Mouse (Mus musculus) forebrain, postnatal 0 days (tissue): ENCODE data around the gene Atf6. TPM values are rescaled to one million over a fixed set of nuclear protein-coding genes. Genes with fewer than 3 reads are reported as not detected.
A peak's percentile ranks its signal among the peaks of the same experiment; 100 is the strongest.

Experiments
- ATAC-seq: fragments of 200-750 bp; cut with Nextera tagmentation; 2 replicates; pipeline ENCODE4 v1.8.0; 2017; ENCODE audit warnings: mild to moderate bottlenecking, moderate library complexity
- DNase-seq: peaks from one replicate; pipeline ENCODE4 v3.0.0-alpha.2; 2015
- H3K27ac ChIP-seq: fragments of 300-500 bp; sonication (generic); 2 replicates; pipeline ENCODE4 v1.5.1; 2014; ENCODE audit warnings: low read depth, mild to moderate bottlenecking, antibody characterized with exemption, low read length, moderate library complexity, mixed read lengths
- H3K27me3 ChIP-seq: fragments of 300-500 bp; sonication (generic); 2 replicates; pipeline ENCODE4 v1.6.1; 2014; ENCODE audit warnings: mild to moderate bottlenecking, low read length, mixed read lengths; ENCODE audit not compliant: insufficient read depth
- H3K36me3 ChIP-seq: fragments of 300-500 bp; sonication (generic); 2 replicates; pipeline ENCODE4 v1.6.1; 2014; ENCODE audit warnings: mild to moderate bottlenecking, moderate library complexity; ENCODE audit not compliant: insufficient read depth
- H3K4me1 ChIP-seq: fragments of 300-500 bp; sonication (generic); 2 replicates; pipeline ENCODE4 v1.6.1; 2014; ENCODE audit warnings: antibody characterized with exemption; ENCODE audit not compliant: insufficient read depth
- H3K4me2 ChIP-seq: fragments of 300-500 bp; sonication (generic); 2 replicates; pipeline ENCODE4 v1.6.1; 2014; ENCODE audit warnings: low read depth, mild to moderate bottlenecking, moderate library complexity
- H3K4me3 ChIP-seq: fragments of 300-500 bp; sonication (generic); 2 replicates; pipeline ENCODE4 v1.5.1; 2014; ENCODE audit warnings: low read depth, low read length, mixed read lengths
- H3K9ac ChIP-seq: fragments of 300-500 bp; sonication (generic); 2 replicates; pipeline ENCODE4 v1.6.1; 2014; ENCODE audit warnings: mild to moderate bottlenecking
- H3K9me3 ChIP-seq: fragments of 300-500 bp; sonication (generic); 2 replicates; pipeline ENCODE4 v1.6.1; 2016; ENCODE audit warnings: low read length
- CTCF ChIP-seq: sonication (generic); IDR thresholded peaks from 2 replicates; pipeline ENCODE4 v1.5.1; 2016; ENCODE audit warnings: antibody characterized with exemption, control low read depth, low read depth
- WGBS: fragments of 180-500 bp; shearing (Covaris S2); extraction: QIAGEN DNeasy Blood & Tissue Kit; methylation state at CpG from one replicate; pipeline ENCODE4 v1.1.7; 2014; 5-methylcytosine and 5-hydroxymethylcytosine counted together
- polyA plus RNA-seq: library from polyadenylated mRNA; unstranded; fragments of >200 nt; fragmentation: Nextera tagmentation; extraction: Ambion mirVana; gene quantifications from 2 replicates; pipeline ENCODE4 v1.2.1, GENCODE M21; 2015
- total RNA-seq: library from RNA; depleted of rRNA; stranded (reverse); fragments of >200 nt; gene quantifications from 2 replicates; pipeline ENCODE4 v1.2.3, GENCODE M21; 2014; rRNA removed

Atf6 gene
- total and polyA plus RNA-seq, 2 experiments from 2014 or later = 5.3 to 18.1 TPM

- no peak for TF ChIP-seq CTCF
- Histone ChIP-seq H3K9me3 (no peaks in the 10 kb centered on the region), H3K9ac (no peak overlapping the region), H3K4me3 (no peak overlapping the region), H3K4me1 (peaks cover 6% of the 10 kb centered on the region; the same call in 1 of the 2 replicates), H3K27me3 (no peaks in the 10 kb centered on the region), H3K27ac (no peak overlapping the region), H3K36me3 (no peaks in the 10 kb centered on the region), H3K4me2 (no peak overlapping the region)
- DNase-seq (peak; percentile 36), ATAC-seq (peak; percentile 47)
- 63% methylated on average over 11 of the region's 11 CpGs for WGBS
Measured at GRCm38 (mm10) chr1:170656518-170657227, 210.9 kb downstream of the Atf6 start.

- Histone ChIP-seq H3K27ac (peak overlapping the region; percentile 35; the same call in 1 of the 2 replicates), H3K9me3 (no peaks in the 10 kb centered on the region)
Measured at GRCm38 (mm10) chr1:170655280-170655917, 212.2 kb downstream of the Atf6 start.

More at GRCm38 (mm10) chr1:170655280-170655917, 212.2 kb downstream of the Atf6 start:
- peak; percentile 58 for ATAC-seq
- no peak overlapping the region for H3K4me3 ChIP-seq
- H3K36me3 ChIP-seq = no peaks in the 10 kb centered on the region
- TF ChIP-seq CTCF = no peak
- H3K27me3 ChIP-seq = no peaks in the 10 kb centered on the region
- H3K4me2 ChIP-seq = no peak overlapping the region
- H3K4me1 ChIP-seq = peaks cover 6% of the 10 kb centered on the region; the same call in 1 of the 2 replicates
- H3K9ac ChIP-seq = no peak overlapping the region
- 45% methylated on average over 5 of the region's 5 CpGs for WGBS
- DNase-seq = peak; percentile 70

Other genes with a start within 250 kb of the Atf6 start
- gene Olfml2b, start 223.2 kb downstream of the Atf6 start, total RNA-seq = 11.6 and 13.1 TPM in 2 replicates
- gene Olfml2b, start 223.2 kb downstream of the Atf6 start, polyA plus RNA-seq = 6.5 and 7.9 TPM in 2 replicates
- 2.4 TPM in 1 of 2 replicates, not detected in the other for gene Gm26620, start 17.3 kb upstream of the Atf6 start, total RNA-seq
- gene Gm26620, start 17.3 kb upstream of the Atf6 start, polyA plus RNA-seq = 0.43 and 0.48 TPM in 2 replicates
- gene Dusp12, start 17.8 kb upstream of the Atf6 start, total RNA-seq = 41.0 and 44.2 TPM in 2 replicates
- gene Dusp12, start 17.8 kb upstream of the Atf6 start, polyA plus RNA-seq = 37.4 and 39.2 TPM in 2 replicates
- not detected in 2 replicates for gene Fcrlb, start 45.2 kb upstream of the Atf6 start, total RNA-seq
- 0.40 and 1.1 TPM in 2 replicates for gene Fcrlb, start 45.2 kb upstream of the Atf6 start, polyA plus RNA-seq
- not detected in 2 replicates for gene Fcrla, start 59.8 kb upstream of the Atf6 start, total RNA-seq
- gene Fcrla, start 59.8 kb upstream of the Atf6 start, polyA plus RNA-seq = 0.11 TPM in 1 of 2 replicates, not detected in the other
- gene Fcgr2b, start 108.8 kb upstream of the Atf6 start, total RNA-seq = 2.2 and 2.3 TPM in 2 replicates
- 3.8 and 3.9 TPM in 2 replicates for gene Fcgr2b, start 108.8 kb upstream of the Atf6 start, polyA plus RNA-seq
- gene Fcgr4, start 151.1 kb upstream of the Atf6 start, total RNA-seq = 0.76 TPM in 1 of 2 replicates, not detected in the other
- 0.44 and 0.67 TPM in 2 replicates for gene Fcgr4, start 151.1 kb upstream of the Atf6 start, polyA plus RNA-seq
- gene Fcgr3, start 197.2 kb upstream of the Atf6 start, total RNA-seq = 13.5 and 14.9 TPM in 2 replicates
- gene Fcgr3, start 197.2 kb upstream of the Atf6 start, polyA plus RNA-seq = 13.9 and 14.6 TPM in 2 replicates
- 1.7 and 2.4 TPM in 2 replicates for gene Cfap126, start 246.1 kb upstream of the Atf6 start, total RNA-seq
- gene Cfap126, start 246.1 kb upstream of the Atf6 start, polyA plus RNA-seq = 11.7 and 13.7 TPM in 2 replicates